Mouse (Mus musculus) neural tube, embryonic 12.5 days (tissue): Measurements from ENCODE around the gene Thsd4. TPM values are rescaled to one million over a fixed set of nuclear protein-coding genes. Genes with fewer than 3 reads are reported as not detected.
A peak's percentile ranks its signal among the peaks of the same experiment; 100 is the strongest.

Experiments
- ATAC-seq: fragments of 200-750 bp; cut with Nextera tagmentation; 2 replicates; pipeline ENCODE4 v1.8.0; 2017; ENCODE audit warnings: low read depth, mild to moderate bottlenecking, moderate TSS enrichment, moderate library complexity; ENCODE audit not compliant: low FRiP score
- H3K27ac ChIP-seq: fragments of 300-500 bp; sonication (generic); 2 replicates; pipeline ENCODE4 v1.5.1; 2016
- H3K27me3 ChIP-seq: fragments of 300-500 bp; sonication (generic); replicated peaks from 2 replicates; pipeline ENCODE4 v1.6.1; 2016; ENCODE audit warnings: mild to moderate bottlenecking
- H3K36me3 ChIP-seq: fragments of 300-500 bp; sonication (generic); 2 replicates; pipeline ENCODE4 v1.6.1; 2016; ENCODE audit warnings: mild to moderate bottlenecking
- H3K4me1 ChIP-seq: fragments of 300-500 bp; sonication (generic); 2 replicates; pipeline ENCODE4 v1.6.1; 2016
- H3K4me2 ChIP-seq: fragments of 300-500 bp; sonication (generic); replicated peaks from 2 replicates; pipeline ENCODE4 v1.6.1; 2016; ENCODE audit warnings: mild to moderate bottlenecking
- H3K4me3 ChIP-seq: fragments of 300-500 bp; sonication (generic); 2 replicates; pipeline ENCODE4 v1.5.1; 2016
- H3K9ac ChIP-seq: fragments of 300-500 bp; sonication (generic); 2 replicates; pipeline ENCODE4 v1.6.1; 2016; ENCODE audit warnings: mild to moderate bottlenecking
- H3K9me3 ChIP-seq: fragments of 300-500 bp; sonication (generic); 2 replicates; pipeline ENCODE4 v1.6.1; 2016; ENCODE audit warnings: mild to moderate bottlenecking
- WGBS: fragments of 180-500 bp; shearing (Covaris S2); methylation state at CpG from one replicate; pipeline ENCODE4 v1.1.7; 2016; 5-methylcytosine and 5-hydroxymethylcytosine counted together
- polyA plus RNA-seq: library from polyadenylated mRNA; unstranded; fragments of >200 nt; fragmentation: Nextera tagmentation; extraction: Ambion mirVana; gene quantifications from 2 replicates; pipeline ENCODE4 v1.2.1, GENCODE M21; 2016

Thsd4 gene
- polyA plus RNA-seq, 1 experiment from 2014 or later, result 10.9 TPM

DNA sequence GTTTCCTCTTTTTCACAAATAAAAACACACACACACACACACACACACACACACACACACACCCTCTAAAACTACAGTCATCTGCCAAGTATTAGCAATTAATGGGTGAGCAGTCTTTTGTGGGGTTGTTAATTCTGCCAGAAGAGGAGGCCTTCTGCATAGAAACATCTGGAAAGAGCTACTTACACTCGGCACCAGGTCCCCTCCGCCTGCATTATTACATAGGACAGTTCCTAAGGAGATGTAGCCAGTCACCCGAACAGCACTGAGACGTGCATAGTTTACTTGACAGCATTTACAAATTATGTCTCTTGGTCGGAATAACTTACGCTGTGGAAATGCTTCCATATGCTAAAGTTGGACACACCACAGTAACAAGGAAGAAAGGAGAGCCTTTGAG is 43.0 kb downstream of the Thsd4 start:
- H3K9ac ChIP-seq, result no peak overlapping the region
- no peak overlapping the region for H3K27ac ChIP-seq
- no peak overlapping the region for H3K4me2 ChIP-seq
- no peaks in the 10 kb centered on the region for H3K9me3 ChIP-seq
- 63% methylated on average over 6 of the region's 6 CpGs for WGBS
- no peaks in the 10 kb centered on the region for H3K36me3 ChIP-seq
- ATAC-seq, result no peak
- H3K27me3 ChIP-seq, result no peaks in the 10 kb centered on the region
- H3K4me1 ChIP-seq, result no peaks in the 10 kb centered on the region
- no peak overlapping the region for H3K4me3 ChIP-seq

DNA sequence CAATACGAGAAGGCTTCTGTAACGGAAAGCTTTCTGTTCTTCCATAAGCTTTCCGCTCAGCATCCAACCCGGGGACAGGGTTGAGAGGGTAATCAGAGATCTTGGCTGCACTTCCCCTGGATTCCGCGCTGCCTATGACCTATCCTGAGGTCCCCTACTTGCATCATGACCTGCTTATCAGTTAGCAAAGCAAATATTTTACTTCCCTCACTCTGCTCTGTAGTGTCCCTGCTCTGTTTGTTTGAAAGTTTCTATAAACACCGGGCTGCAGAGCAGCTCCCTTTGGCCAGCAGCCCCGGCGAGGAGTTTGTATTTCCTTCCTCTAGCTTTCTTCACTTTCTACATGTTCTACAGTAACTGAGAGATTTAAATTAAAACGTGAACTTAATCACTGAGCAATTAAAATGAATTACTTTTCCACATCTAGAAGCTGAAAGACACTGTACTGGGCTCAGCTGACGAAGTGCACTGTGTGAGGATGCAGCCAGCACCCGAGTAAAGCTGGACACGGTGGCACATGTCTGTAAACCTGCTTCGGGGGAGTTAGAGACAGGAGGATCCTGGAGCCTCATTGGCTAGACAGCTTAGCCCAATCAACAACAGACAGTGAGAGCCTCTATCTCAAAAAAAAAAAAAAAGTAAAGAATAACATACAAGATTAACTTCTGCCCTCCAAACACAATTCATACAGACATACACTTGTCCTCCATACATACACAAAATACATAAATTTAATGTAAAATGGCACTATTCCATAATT is 43.7 kb downstream of the Thsd4 start:
- no peaks in the 10 kb centered on the region for H3K9me3 ChIP-seq
- ATAC-seq, result no peak
- H3K4me3 ChIP-seq, result no peak overlapping the region
- WGBS, result 80% methylated on average over 14 of the region's 14 CpGs
- H3K4me2 ChIP-seq, result no peak overlapping the region
- H3K27ac ChIP-seq, result no peak overlapping the region
- no peak overlapping the region for H3K9ac ChIP-seq
- H3K27me3 ChIP-seq, result no peaks in the 10 kb centered on the region
- no peaks in the 10 kb centered on the region for H3K4me1 ChIP-seq
- H3K36me3 ChIP-seq, result no peaks in the 10 kb centered on the region

DNA sequence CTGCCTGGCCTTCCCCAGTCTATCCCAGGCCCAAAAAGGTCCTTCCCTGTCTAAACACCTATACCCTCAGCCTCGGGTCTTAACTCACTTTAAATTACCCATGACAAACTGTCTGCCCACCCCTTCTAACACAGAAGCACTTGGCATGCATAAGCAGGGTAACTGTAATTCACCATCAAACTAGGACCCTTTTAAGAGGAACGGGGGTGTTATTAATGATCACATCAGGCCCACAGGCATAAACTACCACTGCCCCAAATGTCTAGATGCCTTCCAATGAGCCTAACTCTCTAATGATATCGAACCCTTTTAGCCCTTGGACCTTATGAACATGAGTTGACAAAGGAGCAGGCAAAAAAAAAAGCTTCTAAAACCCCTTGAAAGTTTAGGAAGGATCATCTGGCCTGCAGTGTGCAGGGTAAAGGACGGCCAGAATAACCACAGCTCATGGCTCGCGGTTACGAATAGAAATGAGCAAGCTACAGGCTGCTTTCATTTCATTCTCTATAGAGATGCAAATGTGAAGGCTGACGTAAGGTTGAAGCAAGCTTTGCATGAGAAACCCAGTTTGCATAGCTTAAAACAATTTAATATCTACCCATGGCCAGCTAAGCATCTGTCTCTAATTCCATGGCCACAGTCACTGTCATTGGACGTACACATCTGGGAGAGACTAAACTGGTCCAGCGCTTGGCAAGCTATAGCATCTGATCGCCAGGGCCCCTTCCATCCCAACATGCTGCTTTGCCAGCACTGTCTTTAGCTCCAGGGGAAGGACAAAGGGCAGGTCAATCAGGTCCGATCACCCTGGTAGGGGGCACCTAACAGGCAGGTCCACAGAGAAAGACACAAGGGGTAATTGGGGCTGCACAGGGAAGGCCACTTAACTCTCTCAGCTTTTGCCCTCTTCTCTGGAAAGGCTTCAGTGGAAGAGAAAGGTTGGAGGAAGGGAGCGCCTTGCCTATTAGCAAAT is 61.5 kb downstream of the Thsd4 start:
- Histone ChIP-seq H3K27me3 (no peaks in the 10 kb centered on the region), H3K36me3 (no peaks in the 10 kb centered on the region), H3K27ac (no peak overlapping the region), H3K4me1 (peaks cover 34% of the 10 kb centered on the region), H3K9me3 (no peaks in the 10 kb centered on the region), H3K4me2 (no peak overlapping the region), H3K9ac (no peak overlapping the region), H3K4me3 (no peak overlapping the region)
- WGBS, result 48% methylated on average over 13 of the region's 13 CpGs
- ATAC-seq, result no peak

DNA sequence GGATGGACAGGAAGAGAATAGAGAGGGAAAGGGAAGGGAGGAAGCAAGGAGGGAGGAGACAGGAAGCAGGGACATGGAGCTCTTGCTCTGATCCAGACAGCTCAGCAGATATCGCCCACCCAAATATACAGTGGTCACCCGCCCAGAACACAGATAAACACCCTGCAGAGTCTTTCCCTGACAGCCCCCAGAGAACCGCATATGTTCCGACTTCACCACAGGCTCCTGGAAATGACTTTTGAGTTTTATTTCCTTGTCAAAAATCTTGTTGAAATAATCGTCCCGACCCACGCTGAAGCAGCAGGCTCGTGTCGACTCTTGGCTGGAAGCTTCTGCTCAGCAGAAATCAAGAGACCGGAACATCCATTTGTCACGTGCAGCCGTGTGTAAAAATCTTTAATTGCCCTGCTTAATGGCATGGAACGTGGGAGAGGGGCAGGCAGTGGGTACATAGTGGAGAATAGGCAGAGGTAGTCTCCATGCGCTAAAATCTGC is 63.3 kb downstream of the Thsd4 start:
- 33% methylated on average over 14 of the region's 14 CpGs for WGBS
- Histone ChIP-seq H3K36me3 (no peaks in the 10 kb centered on the region), H3K27ac (no peak overlapping the region), H3K4me1 (peaks cover 34% of the 10 kb centered on the region), H3K27me3 (no peaks in the 10 kb centered on the region), H3K9me3 (no peaks in the 10 kb centered on the region), H3K4me3 (no peak overlapping the region), H3K9ac (no peak overlapping the region), H3K4me2 (peak overlapping the region; percentile 32; the same call in 1 of the 2 replicates)
- ATAC-seq, result no peak; the same call in 1 of the 2 replicates

DNA sequence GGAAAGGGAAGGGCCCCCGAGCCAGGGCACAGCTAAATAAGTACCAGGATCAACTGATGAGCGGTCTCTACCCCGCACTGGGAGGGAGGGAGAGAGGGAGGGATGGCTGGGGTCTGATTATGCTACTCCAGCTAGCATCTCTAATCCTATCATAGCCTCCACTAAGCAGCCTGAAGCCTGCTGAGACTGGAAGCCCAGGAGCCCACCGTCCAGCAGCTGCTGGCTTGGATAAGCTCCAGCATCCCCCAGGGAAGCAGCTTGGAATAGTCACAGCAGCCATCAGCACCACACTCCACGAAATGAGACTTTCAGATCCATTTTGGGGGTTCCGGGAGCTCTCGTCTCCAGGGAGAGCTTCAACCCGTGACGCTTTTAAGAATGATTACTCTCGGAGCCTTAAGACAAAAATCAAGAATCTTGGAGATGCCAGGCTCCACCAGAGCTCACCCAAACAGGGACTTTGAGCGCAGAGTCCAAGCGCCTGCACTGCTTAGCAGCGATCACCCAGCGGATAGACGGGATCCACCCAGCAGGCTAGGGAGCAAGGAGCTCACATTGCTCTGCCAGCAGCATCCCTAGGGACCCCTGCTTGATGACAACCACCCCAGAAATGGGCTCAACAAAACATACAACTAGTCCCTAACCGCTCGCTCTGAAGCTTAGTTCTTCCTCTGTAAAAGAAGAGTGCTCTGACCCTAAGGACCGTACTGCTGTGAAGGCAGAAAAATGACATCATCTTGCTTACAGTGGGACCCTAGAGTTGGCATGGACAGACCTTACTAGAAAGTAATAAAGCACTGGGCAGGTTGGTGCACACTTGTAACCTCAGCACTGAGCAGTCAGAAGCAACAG is 64.3 kb downstream of the Thsd4 start:
- Histone ChIP-seq H3K9ac (no peak overlapping the region), H3K27ac (no peak overlapping the region)

DNA sequence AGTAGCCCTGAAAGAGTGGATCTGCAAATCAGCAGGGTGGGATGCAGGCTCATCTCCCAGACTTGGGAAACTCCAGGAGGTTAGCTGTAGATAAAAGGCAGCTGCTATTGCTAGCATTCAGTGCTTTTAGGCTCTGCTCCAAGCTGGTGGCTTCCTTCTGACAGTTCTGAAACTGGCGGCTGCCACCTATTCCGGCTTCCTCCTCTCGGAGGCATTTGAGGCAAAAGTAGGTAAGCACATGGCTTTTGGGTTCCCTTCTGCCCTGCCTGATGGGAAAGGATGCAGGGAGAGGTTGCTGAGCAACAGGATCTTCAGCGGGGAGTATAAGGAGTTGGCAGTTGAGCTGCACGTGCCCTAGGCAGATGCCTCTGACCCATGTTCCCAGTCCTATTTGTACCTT is 65.2 kb downstream of the Thsd4 start:
- H3K4me3 ChIP-seq, result no peak overlapping the region
- no peak overlapping the region for H3K4me2 ChIP-seq
- no peaks in the 10 kb centered on the region for H3K9me3 ChIP-seq
- no peaks in the 10 kb centered on the region for H3K36me3 ChIP-seq
- no peaks in the 10 kb centered on the region for H3K27me3 ChIP-seq
- no peak overlapping the region for H3K27ac ChIP-seq
- 60% methylated on average over 5 of the region's 5 CpGs for WGBS
- H3K9ac ChIP-seq, result no peak overlapping the region
- peaks cover 34% of the 10 kb centered on the region for H3K4me1 ChIP-seq
- ATAC-seq, result no peak

More for the DNA sequence above, 64.3 kb downstream of the Thsd4 start:
- 0 out of 2 replicates have a peak, but pooled peaks have one; percentile 44 for ATAC-seq
- Histone ChIP-seq H3K4me1 (peaks cover 34% of the 10 kb centered on the region), H3K4me3 (no peak overlapping the region), H3K4me2 (0 out of 2 replicates have a peak overlapping the region, but pooled peaks have one; percentile 32), H3K36me3 (no peaks in the 10 kb centered on the region), H3K27me3 (no peaks in the 10 kb centered on the region), H3K9me3 (no peaks in the 10 kb centered on the region)
- WGBS, result 66% methylated on average over 18 of the region's 18 CpGs

DNA sequence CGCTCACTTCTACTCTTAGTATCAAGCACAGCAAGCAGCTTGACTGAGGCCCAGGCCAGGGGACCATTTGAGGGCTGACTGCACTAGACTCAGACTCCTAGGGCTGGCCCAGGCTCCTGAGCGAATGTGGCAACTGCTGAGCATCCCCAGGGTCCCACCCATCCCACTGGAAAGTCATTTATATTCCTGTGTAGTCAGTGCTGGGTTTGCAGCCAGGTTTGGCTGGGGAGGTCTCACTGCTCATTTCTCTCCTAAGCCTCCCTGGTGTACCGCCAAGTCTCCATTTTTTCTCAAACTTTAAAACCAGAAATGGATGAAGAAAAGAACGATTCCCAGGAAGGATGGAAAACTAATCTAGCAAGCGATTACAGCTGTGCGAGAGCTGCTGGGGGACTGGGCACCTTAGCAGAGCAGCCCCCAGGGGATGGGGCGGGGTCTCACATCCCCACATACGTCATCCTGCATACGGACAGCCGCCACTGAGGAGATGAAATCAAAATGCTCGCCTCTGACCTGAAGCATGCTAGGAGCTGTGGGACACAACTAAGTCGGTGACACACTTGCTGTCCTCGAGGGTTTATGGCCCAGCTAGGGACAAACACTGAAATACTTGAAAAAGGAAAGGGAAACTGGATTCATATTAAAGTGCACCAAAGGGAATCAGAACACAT is 67.3 kb downstream of the Thsd4 start:
- Histone ChIP-seq H3K4me3 (no peak overlapping the region), H3K4me1 (peaks cover 20% of the 10 kb centered on the region), H3K27me3 (no peaks in the 10 kb centered on the region), H3K27ac (no peak overlapping the region), H3K9ac (no peak overlapping the region), H3K4me2 (no peak overlapping the region), H3K9me3 (no peaks in the 10 kb centered on the region), H3K36me3 (no peaks in the 10 kb centered on the region)
- ATAC-seq, result no peak
- 79% methylated on average over 13 of the region's 13 CpGs for WGBS

DNA sequence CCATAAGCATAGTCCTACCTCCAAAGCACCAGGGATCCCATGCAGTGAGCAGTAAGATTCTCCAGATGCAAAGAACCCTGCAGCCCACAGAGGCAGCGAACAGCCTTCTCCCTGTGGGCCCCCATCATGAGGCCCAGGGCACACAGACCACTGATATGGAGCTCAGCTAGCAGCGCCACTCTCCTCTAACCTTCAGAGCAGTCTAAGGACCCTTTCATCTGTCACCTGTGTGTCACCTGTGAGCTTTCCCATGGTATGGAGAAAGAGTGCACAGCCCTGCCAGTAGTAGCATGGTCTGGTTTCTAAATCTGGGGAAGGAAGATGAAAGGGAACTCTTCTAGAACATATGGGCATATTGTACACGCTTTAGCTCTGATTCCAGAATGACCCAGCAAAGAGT is 72.3 kb downstream of the Thsd4 start:
- H3K4me1 ChIP-seq, result no peaks in the 10 kb centered on the region
- ATAC-seq, result no peak
- no peak overlapping the region for H3K4me3 ChIP-seq
- no peaks in the 10 kb centered on the region for H3K27me3 ChIP-seq
- H3K36me3 ChIP-seq, result no peaks in the 10 kb centered on the region
- H3K27ac ChIP-seq, result no peak overlapping the region
- no peak overlapping the region for H3K9ac ChIP-seq
- H3K4me2 ChIP-seq, result no peak overlapping the region
- no peaks in the 10 kb centered on the region for H3K9me3 ChIP-seq
- WGBS, result 79% methylated on average over 3 of the region's 3 CpGs

DNA sequence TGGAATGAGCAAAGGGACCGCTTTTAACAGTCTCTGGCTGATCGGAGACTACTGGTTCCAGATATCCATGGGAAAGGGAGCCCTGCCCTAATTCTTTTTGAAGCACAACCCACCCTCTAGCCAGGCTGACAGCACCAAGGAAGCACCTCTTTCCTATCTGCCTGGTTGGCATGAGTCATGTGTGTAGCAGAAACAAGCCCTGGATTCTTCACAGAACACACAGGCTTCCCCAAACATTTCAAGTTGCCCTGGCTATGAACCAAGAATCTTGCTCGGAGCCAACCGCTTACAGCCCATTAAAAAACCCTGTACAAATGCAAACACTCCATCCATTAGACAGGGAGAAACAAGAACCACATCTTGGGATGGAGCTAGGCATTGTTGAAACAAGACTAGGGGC is 76.0 kb downstream of the Thsd4 start:
- Histone ChIP-seq H3K27me3 (no peaks in the 10 kb centered on the region), H3K4me3 (no peak overlapping the region), H3K4me1 (no peaks in the 10 kb centered on the region), H3K9ac (no peak overlapping the region), H3K9me3 (no peaks in the 10 kb centered on the region), H3K36me3 (no peaks in the 10 kb centered on the region), H3K4me2 (no peak overlapping the region), H3K27ac (no peak overlapping the region)
- ATAC-seq, result no peak
- WGBS, result 86% methylated on average over 4 of the region's 4 CpGs

DNA sequence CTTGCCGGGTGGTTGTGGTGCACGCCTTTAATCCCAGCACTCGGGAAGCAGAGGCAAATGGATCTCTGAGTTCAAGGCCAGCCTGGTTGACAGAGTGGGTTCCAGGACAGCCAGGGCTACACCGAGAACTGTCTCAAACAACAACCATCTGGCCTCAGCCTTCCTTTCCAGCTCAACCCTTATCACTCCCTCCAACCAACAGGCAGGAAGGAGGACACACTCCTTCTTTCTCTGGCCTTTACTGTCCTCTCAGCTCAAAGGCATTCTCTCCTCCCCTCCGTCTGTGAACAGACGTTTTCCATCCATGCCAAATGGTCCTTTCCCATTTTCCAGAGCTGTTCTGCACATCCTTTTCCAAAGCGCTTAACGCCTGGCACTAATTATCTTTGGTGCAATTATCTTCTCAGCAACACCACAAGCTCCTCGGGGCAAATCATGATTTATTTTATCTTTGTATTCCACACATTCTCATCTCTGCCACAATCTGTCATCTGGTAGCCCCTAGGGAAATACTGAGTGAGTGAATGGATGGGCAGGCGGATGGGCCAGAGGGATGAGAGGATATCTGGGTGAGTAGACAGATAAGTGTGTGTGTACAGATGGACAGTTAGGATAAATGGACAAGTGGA is 80.5 kb downstream of the Thsd4 start:
- Histone ChIP-seq H3K36me3 (no peaks in the 10 kb centered on the region), H3K4me2 (no peak overlapping the region), H3K4me3 (no peak overlapping the region), H3K27me3 (no peaks in the 10 kb centered on the region), H3K27ac (no peak overlapping the region), H3K9ac (no peak overlapping the region), H3K4me1 (no peaks in the 10 kb centered on the region), H3K9me3 (no peaks in the 10 kb centered on the region)
- ATAC-seq, result no peak
- WGBS, result 65% methylated on average over 10 of the region's 10 CpGs

DNA sequence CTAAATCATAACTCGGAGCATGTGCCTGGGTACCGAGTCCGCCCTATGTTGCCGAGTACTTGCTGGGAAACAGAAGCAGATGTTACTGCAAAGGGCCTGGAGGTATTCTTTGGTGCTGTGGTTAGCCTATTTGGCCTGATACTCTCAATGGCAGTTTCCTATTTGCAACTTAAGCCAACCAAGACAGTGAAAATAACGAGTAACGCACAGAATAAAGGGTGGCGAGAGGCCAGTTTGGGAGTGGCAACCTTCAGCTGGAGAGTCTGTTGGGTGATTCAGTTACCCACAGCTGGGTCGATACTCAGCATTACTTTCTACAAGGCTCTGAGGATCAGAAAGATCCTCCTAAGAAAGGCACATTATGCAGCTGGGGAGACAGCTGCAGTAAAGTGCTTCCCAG is 81.3 kb downstream of the Thsd4 start:
- no peak overlapping the region for H3K4me2 ChIP-seq
- H3K9me3 ChIP-seq, result no peaks in the 10 kb centered on the region
- H3K4me3 ChIP-seq, result no peak overlapping the region
- no peak overlapping the region; the same call in 1 of the 2 replicates for H3K27ac ChIP-seq
- H3K36me3 ChIP-seq, result no peaks in the 10 kb centered on the region
- no peaks in the 10 kb centered on the region for H3K4me1 ChIP-seq
- no peak for ATAC-seq
- WGBS, result 89% methylated on average over 8 of the region's 8 CpGs
- H3K27me3 ChIP-seq, result no peaks in the 10 kb centered on the region
- no peak overlapping the region for H3K9ac ChIP-seq
